Mouse (Mus musculus) forebrain, postnatal 0 days (tissue): ENCODE results near the gene Grm4. TPM values are rescaled to one million over a fixed set of nuclear protein-coding genes. Genes with fewer than 3 reads are reported as not detected.
"Not testable (repeated sequence)": the region's sequence is repeated elsewhere in the genome, so short reads cannot be mapped to it uniquely, and the experiment has no call there.

Experiments
- ATAC-seq: fragments of 200-750 bp; cut with Nextera tagmentation; 2 replicates; pipeline ENCODE4 v1.8.0; 2017; ENCODE audit warnings: mild to moderate bottlenecking, moderate library complexity
- DNase-seq: peaks from one replicate; pipeline ENCODE4 v3.0.0-alpha.2; 2015
- H3K27ac ChIP-seq: fragments of 300-500 bp; sonication (generic); 2 replicates; pipeline ENCODE4 v1.5.1; 2014; ENCODE audit warnings: low read depth, mild to moderate bottlenecking, antibody characterized with exemption, low read length, moderate library complexity, mixed read lengths
- H3K27me3 ChIP-seq: fragments of 300-500 bp; sonication (generic); 2 replicates; pipeline ENCODE4 v1.6.1; 2014; ENCODE audit warnings: mild to moderate bottlenecking, low read length, mixed read lengths; ENCODE audit not compliant: insufficient read depth
- H3K36me3 ChIP-seq: fragments of 300-500 bp; sonication (generic); 2 replicates; pipeline ENCODE4 v1.6.1; 2014; ENCODE audit warnings: mild to moderate bottlenecking, moderate library complexity; ENCODE audit not compliant: insufficient read depth
- H3K4me1 ChIP-seq: fragments of 300-500 bp; sonication (generic); 2 replicates; pipeline ENCODE4 v1.6.1; 2014; ENCODE audit warnings: antibody characterized with exemption; ENCODE audit not compliant: insufficient read depth
- H3K4me2 ChIP-seq: fragments of 300-500 bp; sonication (generic); 2 replicates; pipeline ENCODE4 v1.6.1; 2014; ENCODE audit warnings: low read depth, mild to moderate bottlenecking, moderate library complexity
- H3K4me3 ChIP-seq: fragments of 300-500 bp; sonication (generic); 2 replicates; pipeline ENCODE4 v1.5.1; 2014; ENCODE audit warnings: low read depth, low read length, mixed read lengths
- H3K9ac ChIP-seq: fragments of 300-500 bp; sonication (generic); 2 replicates; pipeline ENCODE4 v1.6.1; 2014; ENCODE audit warnings: mild to moderate bottlenecking
- H3K9me3 ChIP-seq: fragments of 300-500 bp; sonication (generic); 2 replicates; pipeline ENCODE4 v1.6.1; 2016; ENCODE audit warnings: low read length
- CTCF ChIP-seq: sonication (generic); IDR thresholded peaks from 2 replicates; pipeline ENCODE4 v1.5.1; 2016; ENCODE audit warnings: antibody characterized with exemption, control low read depth, low read depth
- WGBS: fragments of 180-500 bp; shearing (Covaris S2); extraction: QIAGEN DNeasy Blood & Tissue Kit; methylation state at CpG from one replicate; pipeline ENCODE4 v1.1.7; 2014; 5-methylcytosine and 5-hydroxymethylcytosine counted together
- polyA plus RNA-seq: library from polyadenylated mRNA; unstranded; fragments of >200 nt; fragmentation: Nextera tagmentation; extraction: Ambion mirVana; gene quantifications from 2 replicates; pipeline ENCODE4 v1.2.1, GENCODE M21; 2015
- total RNA-seq: library from RNA; depleted of rRNA; stranded (reverse); fragments of >200 nt; gene quantifications from 2 replicates; pipeline ENCODE4 v1.2.3, GENCODE M21; 2014; rRNA removed

The Grm4 gene
- total and polyA plus RNA-seq, 2 experiments from 2014 or later: 5.5 to 14.5 TPM

GRCm38 (mm10) chr17:27385513-27386261 is 135.5 kb downstream of the Grm4 start:
- H3K4me2 ChIP-seq: no peak overlapping the region
- H3K9me3 ChIP-seq: no peaks in the 10 kb centered on the region
- DNase-seq (no peak), ATAC-seq (peak; percentile 42; the same call in 1 of the 2 replicates)
- no peak overlapping the region for H3K27ac ChIP-seq
- no peaks in the 10 kb centered on the region for H3K36me3 ChIP-seq
- TF ChIP-seq CTCF: no peak
- H3K4me3 ChIP-seq: no peak overlapping the region
- H3K4me1 ChIP-seq: peaks cover 3% of the 10 kb centered on the region
- 44% methylated on average over 17 of the region's 17 CpGs for WGBS
- H3K9ac ChIP-seq: no peak overlapping the region; the same call in 1 of the 2 replicates
- H3K27me3 ChIP-seq: no peaks in the 10 kb centered on the region

- Histone ChIP-seq H3K9me3 (no peaks in the 10 kb centered on the region), H3K36me3 (no peaks in the 10 kb centered on the region), H3K4me1 (peaks cover 3% of the 10 kb centered on the region), H3K4me2 (no peak overlapping the region), H3K4me3 (no peak overlapping the region), H3K27ac (no peak overlapping the region), H3K27me3 (no peaks in the 10 kb centered on the region; the same call in 1 of the 2 replicates), H3K9ac (no peak overlapping the region)
- ATAC-seq (no peak), DNase-seq (no peak)
- WGBS: 67% methylated on average over 11 of the region's 11 CpGs
- no peak for TF ChIP-seq CTCF
These were observed 138.3 kb downstream of the Grm4 start for GRCm38 (mm10) chr17:27382916-27383315.

GRCm38 (mm10) chr17:27380911-27381459 is 140.2 kb downstream of the Grm4 start:
- not testable (repeated sequence) for H3K4me1 ChIP-seq, H3K27ac ChIP-seq, DNase-seq, H3K9ac ChIP-seq, ATAC-seq, H3K4me2 ChIP-seq, H3K27me3 ChIP-seq, H3K36me3 ChIP-seq, H3K4me3 ChIP-seq, H3K9me3 ChIP-seq
- WGBS: 79% methylated on average over 9 of the region's 9 CpGs

GRCm38 (mm10) chr17:27378977-27379376 is 142.2 kb downstream of the Grm4 start:
- ATAC-seq (no peak), DNase-seq (no peak)
- 23% methylated on average over 3 of the region's 3 CpGs for WGBS

GRCm38 (mm10) chr17:27377151-27377550 is 144.1 kb downstream of the Grm4 start:
- DNase-seq (no peak), ATAC-seq (no peak)
- Histone ChIP-seq H3K9me3 (no peaks in the 10 kb centered on the region), H3K4me3 (no peak overlapping the region), H3K27ac (no peak overlapping the region), H3K4me1 (no peaks in the 10 kb centered on the region), H3K36me3 (no peaks in the 10 kb centered on the region), H3K9ac (no peak overlapping the region), H3K4me2 (no peak overlapping the region), H3K27me3 (no peaks in the 10 kb centered on the region; the same call in 1 of the 2 replicates)
- peak; percentile 12; the same call in 1 of the 2 replicates for TF ChIP-seq CTCF
- 97% methylated on average over 1 of the region's 1 CpGs for WGBS

More at GRCm38 (mm10) chr17:27378977-27379376, 142.2 kb downstream of the Grm4 start:
- Histone ChIP-seq H3K4me2 (no peak overlapping the region), H3K9ac (no peak overlapping the region), H3K4me1 (no peaks in the 10 kb centered on the region), H3K27me3 (no peaks in the 10 kb centered on the region; the same call in 1 of the 2 replicates), H3K9me3 (no peaks in the 10 kb centered on the region), H3K4me3 (no peak overlapping the region), H3K36me3 (no peaks in the 10 kb centered on the region), H3K27ac (no peak overlapping the region)
- TF ChIP-seq CTCF: no peak

GRCm38 (mm10) chr17:27375551-27375950 is 145.7 kb downstream of the Grm4 start:
- Histone ChIP-seq H3K27me3 (no peaks in the 10 kb centered on the region; the same call in 1 of the 2 replicates), H3K36me3 (no peaks in the 10 kb centered on the region), H3K4me3 (no peak overlapping the region), H3K4me1 (no peaks in the 10 kb centered on the region), H3K9ac (no peak overlapping the region), H3K9me3 (no peaks in the 10 kb centered on the region), H3K27ac (no peak overlapping the region), H3K4me2 (no peak overlapping the region)
- ATAC-seq (no peak), DNase-seq (no peak)
- 86% methylated on average over 5 of the region's 5 CpGs for WGBS
- TF ChIP-seq CTCF: no peak

Other genes with a start within 250 kb of the Grm4 start
- gene Hmga1, start 35.1 kb upstream of the Grm4 start, total RNA-seq: 84.7 and 99.1 TPM in 2 replicates
- gene Hmga1, start 35.1 kb upstream of the Grm4 start, polyA plus RNA-seq: 122 and 123 TPM in 2 replicates
- 35.0 and 70.3 TPM in 2 replicates for gene AI413582, start 44.4 kb upstream of the Grm4 start, total RNA-seq
- gene AI413582, start 44.4 kb upstream of the Grm4 start, polyA plus RNA-seq: 85.2 and 92.8 TPM in 2 replicates
- gene Nudt3, start 102.1 kb upstream of the Grm4 start, total RNA-seq: 324 and 329 TPM in 2 replicates
- 249 TPM in 2 replicates for gene Nudt3, start 102.1 kb upstream of the Grm4 start, polyA plus RNA-seq
- not detected in 2 replicates for gene RPS10-NUDT3, start 113.8 kb upstream of the Grm4 start, total RNA-seq
- not detected in 2 replicates for gene RPS10-NUDT3, start 113.8 kb upstream of the Grm4 start, polyA plus RNA-seq
- 1,348 and 1,517 TPM in 2 replicates for gene Rps10, start 115.3 kb upstream of the Grm4 start, total RNA-seq
- gene Rps10, start 115.3 kb upstream of the Grm4 start, polyA plus RNA-seq: 502 and 620 TPM in 2 replicates
- gene Pacsin1, start 134.1 kb upstream of the Grm4 start, total RNA-seq: 29.3 and 38.7 TPM in 2 replicates
- 42.5 and 62.5 TPM in 2 replicates for gene Pacsin1, start 134.1 kb upstream of the Grm4 start, polyA plus RNA-seq
- gene Spdef, start 207.6 kb upstream of the Grm4 start, total RNA-seq: 2.3 and 3.5 TPM in 2 replicates
- 1.5 and 2.3 TPM in 2 replicates for gene Spdef, start 207.6 kb upstream of the Grm4 start, polyA plus RNA-seq